Mouse (Mus musculus) kidney, adult 2 months (tissue): Measurements from ENCODE around the gene Lrp5. TPM values are rescaled to one million over a fixed set of nuclear protein-coding genes. Genes with fewer than 3 reads are reported as not detected.

ENCODE experiments used
- DNase-seq: peaks from one replicate; pipeline ENCODE4 v3.0.0; 2021
- H3K27ac ChIP-seq: fragments of 200-500 bp; 2 replicates; pipeline ENCODE4 v1.5.1; 2012; ENCODE audit warnings: low read depth, low read length, control low read depth, inconsistent platforms; ENCODE audit not compliant: insufficient read depth
- H3K27me3 ChIP-seq: fragments of 200-500 bp; replicated peaks from 2 replicates; pipeline ENCODE4 v1.6.1; 2012; ENCODE audit warnings: mild to moderate bottlenecking, moderate library complexity, low read length, inconsistent platforms; ENCODE audit not compliant: control insufficient read depth, insufficient read depth
- H3K36me3 ChIP-seq: fragments of 200-500 bp; 2 replicates; pipeline ENCODE4 v1.6.1; 2012; ENCODE audit warnings: mild to moderate bottlenecking, moderate library complexity, low read length, inconsistent platforms; ENCODE audit not compliant: control insufficient read depth, insufficient read depth
- H3K4me1 ChIP-seq: fragments of 200-500 bp; 2 replicates; pipeline ENCODE4 v1.6.1; 2011; ENCODE audit warnings: low read length; ENCODE audit not compliant: control insufficient read depth, insufficient read depth
- H3K4me3 ChIP-seq: fragments of 200-500 bp; 2 replicates; pipeline ENCODE4 v1.5.1; 2011; ENCODE audit warnings: mild to moderate bottlenecking, low read depth, low read length, control low read depth; ENCODE audit not compliant: insufficient read depth
- CTCF ChIP-seq: fragments of 200-500 bp; conservative IDR thresholded peaks from 2 replicates; pipeline ENCODE4 v1.5.1; 2011; ENCODE audit warnings: low read depth, mild to moderate bottlenecking, control low read depth, low read length, moderate library complexity, mixed read lengths; ENCODE audit not compliant: insufficient read depth, insufficient read length
- POLR2A ChIP-seq: fragments of 200-500 bp; IDR thresholded peaks from one replicate; pipeline ENCODE4 v1.6.1; 2011; ENCODE audit warnings: low read depth, low read length, control low read depth
- WGBS: fragments of 180-500 bp; shearing (Covaris S2); methylation state at CpG from one replicate; pipeline ENCODE4 v1.1.7; 2018; 5-methylcytosine and 5-hydroxymethylcytosine counted together
- polyA plus RNA-seq: library from polyadenylated mRNA; depleted of rRNA; stranded (reverse); fragments of >200 nt; gene quantifications from 2 replicates; pipeline ENCODE4 v1.2.3, GENCODE M21; 2012

The Lrp5 gene
- polyA plus RNA-seq, 1 experiment = 34.2 TPM

DNA sequence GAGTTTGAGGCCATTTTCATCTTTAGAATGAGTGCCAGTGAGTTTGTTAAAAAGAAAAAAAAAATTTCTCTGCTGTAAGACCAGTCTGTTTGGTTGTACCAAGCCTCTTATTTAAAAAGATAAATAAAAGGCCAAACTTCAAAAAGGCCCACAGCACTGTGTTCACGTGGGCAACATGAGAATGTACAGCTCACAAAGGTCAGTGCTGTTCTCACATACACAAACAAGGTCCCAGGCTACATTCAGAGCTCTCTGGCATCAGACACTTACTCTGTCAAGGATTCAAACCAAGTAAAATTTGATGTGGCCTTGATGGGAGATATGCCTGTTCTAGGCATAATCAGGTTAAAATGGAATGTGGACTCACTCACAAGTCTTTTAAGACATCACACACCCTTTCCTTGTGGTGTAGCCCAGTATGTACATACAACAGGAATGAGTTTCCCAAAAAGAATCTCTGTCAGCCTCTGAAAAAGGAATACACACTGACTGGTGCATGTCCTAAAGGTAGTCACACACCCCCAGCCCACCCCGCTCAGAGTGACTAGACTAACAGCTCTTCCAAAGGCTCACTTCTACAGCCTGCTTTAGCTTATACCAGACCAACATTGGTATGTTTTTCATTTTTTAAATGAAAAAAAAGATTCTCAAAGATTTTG lies 130.1 kb downstream of the Lrp5 start:
- WGBS = 77% methylated on average over 2 of the region's 2 CpGs
- no peaks in the 10 kb centered on the region for H3K27me3 ChIP-seq
- no peak overlapping the region for H3K27ac ChIP-seq
- H3K36me3 ChIP-seq = no peaks in the 10 kb centered on the region
- TF ChIP-seq CTCF = no peak
- TF ChIP-seq POLR2A = no peak
- H3K4me1 ChIP-seq = peaks cover 20% of the 10 kb centered on the region; the same call in 1 of the 2 replicates
- DNase-seq = no peak
- no peak overlapping the region for H3K4me3 ChIP-seq

DNA sequence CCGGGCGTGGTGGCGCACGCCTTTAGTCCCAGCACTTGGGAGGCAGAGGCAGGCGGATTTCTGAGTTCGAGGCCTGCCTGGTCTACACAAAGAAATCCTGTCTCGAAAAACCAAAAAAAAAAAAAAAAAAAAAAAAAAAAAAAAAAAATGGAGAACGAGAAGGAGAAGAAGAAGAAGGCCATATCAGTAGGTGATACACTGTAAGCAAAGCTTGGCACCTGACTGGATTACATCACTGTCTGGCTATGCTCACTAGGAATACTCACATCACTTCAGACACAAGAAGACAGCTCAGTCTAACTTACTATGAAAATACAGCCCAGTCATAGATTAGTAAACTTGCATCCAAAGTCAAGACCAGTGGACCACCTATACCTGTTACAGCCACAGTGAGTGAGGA lies 131.6 kb downstream of the Lrp5 start:
- Histone ChIP-seq H3K4me3 (no peak overlapping the region), H3K27me3 (no peaks in the 10 kb centered on the region), H3K4me1 (peaks cover 17% of the 10 kb centered on the region; the same call in 1 of the 2 replicates), H3K27ac (no peak overlapping the region), H3K36me3 (no peaks in the 10 kb centered on the region)
- WGBS = 82% methylated on average over 7 of the region's 8 CpGs
- TF ChIP-seq CTCF (no peak), POLR2A (no peak)
- no peak for DNase-seq

DNA sequence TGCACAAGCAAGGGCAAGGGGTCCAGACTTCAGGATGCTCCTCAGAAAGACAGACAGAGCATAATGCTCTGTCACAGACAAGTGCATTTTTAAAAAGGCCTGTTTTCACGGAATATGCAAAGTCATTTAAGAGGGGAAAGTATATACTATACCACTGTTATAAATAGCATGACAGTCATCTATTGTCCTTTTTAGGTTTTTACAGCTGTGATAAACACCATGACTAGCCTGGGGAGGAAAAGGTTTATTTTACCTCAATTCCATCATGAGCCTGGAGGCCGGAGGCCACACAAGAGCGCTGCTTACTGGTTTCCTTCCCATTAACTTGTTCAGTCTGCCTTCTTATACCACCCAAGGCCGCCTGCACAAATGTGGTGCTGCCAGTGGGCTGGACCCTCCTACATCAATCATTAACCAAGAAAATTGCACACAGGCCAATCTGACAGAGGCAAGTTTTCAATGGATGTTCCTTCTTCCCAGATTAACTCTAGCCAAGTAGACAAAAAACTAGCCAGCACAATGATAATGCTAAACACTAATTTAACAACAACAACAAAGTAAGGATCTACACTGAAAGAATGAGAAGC lies 134.7 kb downstream of the Lrp5 start:
- no peak for TF ChIP-seq POLR2A
- no peak for TF ChIP-seq CTCF
- WGBS = 13% methylated on average over 4 of the region's 4 CpGs
- DNase-seq = peak; percentile 90
- Histone ChIP-seq H3K4me1 (peaks cover 15% of the 10 kb centered on the region; the same call in 1 of the 2 replicates), H3K4me3 (no peak overlapping the region), H3K27me3 (no peaks in the 10 kb centered on the region), H3K36me3 (no peaks in the 10 kb centered on the region), H3K27ac (no peak overlapping the region; the same call in 1 of the 2 replicates)

DNA sequence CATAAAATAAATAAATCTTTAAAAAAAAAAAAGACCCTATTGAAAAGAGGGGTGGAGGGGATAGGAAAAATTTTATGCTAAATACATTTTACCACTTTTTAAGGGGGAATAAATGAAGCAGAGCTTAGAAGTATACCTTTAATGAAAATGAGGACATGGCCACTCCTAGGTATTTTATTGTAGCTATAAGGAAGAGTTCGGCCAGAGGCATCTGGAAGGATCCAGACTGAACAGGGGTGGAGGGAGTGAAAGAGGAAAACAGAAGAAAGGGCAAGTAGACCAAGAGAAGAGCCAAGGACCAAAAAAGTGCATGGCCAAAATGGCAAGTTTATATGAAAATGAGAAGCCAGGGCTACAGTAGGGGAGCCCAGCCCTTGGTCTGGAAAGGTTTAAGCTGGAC lies 136.3 kb downstream of the Lrp5 start:
- Histone ChIP-seq H3K27ac (no peak overlapping the region), H3K36me3 (no peaks in the 10 kb centered on the region), H3K4me3 (no peak overlapping the region), H3K27me3 (no peaks in the 10 kb centered on the region), H3K4me1 (peaks cover 17% of the 10 kb centered on the region)
- DNase-seq = no peak
- 64% methylated on average over 1 of the region's 1 CpGs for WGBS
- TF ChIP-seq CTCF = no peak
- TF ChIP-seq POLR2A = no peak

DNA sequence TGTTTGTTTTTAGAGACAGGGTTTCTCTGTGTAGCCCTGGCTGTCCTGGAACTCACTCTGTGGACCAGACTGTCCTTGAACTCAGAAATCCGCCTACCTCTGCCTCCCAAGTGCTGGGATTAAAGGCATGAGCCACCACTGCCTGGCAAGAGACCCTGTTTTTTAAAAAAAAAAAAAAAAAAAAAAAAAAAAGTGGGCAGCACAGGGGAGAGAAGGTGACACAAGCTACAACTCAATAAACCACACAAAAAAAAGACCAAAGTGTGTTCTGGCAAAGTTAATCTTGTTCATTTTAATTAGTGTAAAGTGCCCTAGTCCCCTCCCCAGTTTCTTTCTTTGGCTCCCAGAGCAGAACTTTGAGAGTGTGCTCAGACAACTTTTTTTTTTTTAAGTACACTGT lies 137.1 kb downstream of the Lrp5 start:
- WGBS = 70% methylated on average over 1 of the region's 1 CpGs
- Histone ChIP-seq H3K27ac (no peak overlapping the region), H3K4me1 (peaks cover 22% of the 10 kb centered on the region), H3K27me3 (no peaks in the 10 kb centered on the region), H3K36me3 (no peaks in the 10 kb centered on the region), H3K4me3 (no peak overlapping the region)
- DNase-seq = no peak
- no peak for TF ChIP-seq POLR2A
- no peak for TF ChIP-seq CTCF

DNA sequence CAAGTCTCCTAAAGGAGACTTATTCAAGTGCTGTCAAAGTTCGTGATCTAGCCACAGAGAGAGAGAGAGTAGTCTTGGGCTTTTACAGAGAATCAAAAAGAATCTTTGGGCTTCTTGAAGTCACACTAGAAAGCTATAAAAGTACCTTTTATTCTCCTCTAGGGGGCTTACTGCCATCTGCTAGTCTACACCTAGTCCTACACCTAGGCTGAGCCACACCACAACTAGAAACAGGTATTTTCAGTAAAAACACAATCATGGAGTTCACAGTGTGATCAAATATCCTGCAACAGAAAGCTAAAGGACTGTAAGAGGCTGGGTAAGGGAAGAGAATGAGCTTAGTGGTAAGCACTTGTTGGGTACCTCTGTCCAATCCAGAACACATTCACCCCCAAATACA lies 138.1 kb downstream of the Lrp5 start:
- no peaks in the 10 kb centered on the region for H3K36me3 ChIP-seq
- H3K27ac ChIP-seq = no peak overlapping the region
- H3K27me3 ChIP-seq = no peaks in the 10 kb centered on the region
- no peak for TF ChIP-seq CTCF
- TF ChIP-seq POLR2A = no peak
- no peak for DNase-seq
- H3K4me3 ChIP-seq = no peak overlapping the region
- H3K4me1 ChIP-seq = peaks cover 25% of the 10 kb centered on the region
- WGBS = 92% methylated on average over 1 of the region's 1 CpGs

DNA sequence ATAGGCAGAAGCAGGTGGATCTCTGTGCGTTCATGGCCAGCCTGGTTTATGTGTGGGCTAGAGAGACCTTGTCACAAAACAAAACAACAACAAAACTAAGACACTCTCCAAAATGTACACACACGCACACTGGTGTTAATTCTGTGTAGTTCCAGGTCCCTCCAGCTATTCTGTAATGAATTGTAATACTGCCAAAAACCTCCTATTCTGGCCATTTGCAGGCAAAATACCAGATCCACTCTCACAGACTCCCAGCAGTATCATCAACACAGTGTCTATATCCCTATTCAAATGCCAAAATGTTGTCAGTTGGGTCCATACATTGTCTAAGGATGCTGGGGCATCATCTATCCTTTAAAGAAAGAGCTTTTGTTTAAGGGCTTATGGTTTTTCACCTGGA lies 141.4 kb downstream of the Lrp5 start:
- 83% methylated on average over 2 of the region's 2 CpGs for WGBS
- H3K36me3 ChIP-seq = peaks cover 2% of the 10 kb centered on the region; the same call in 1 of the 2 replicates
- H3K4me1 ChIP-seq = peaks cover 17% of the 10 kb centered on the region
- H3K4me3 ChIP-seq = no peak overlapping the region
- no peak for DNase-seq
- H3K27ac ChIP-seq = no peak overlapping the region
- TF ChIP-seq POLR2A = no peak
- no peaks in the 10 kb centered on the region for H3K27me3 ChIP-seq
